Mouse (Mus musculus) hindbrain, embryonic 16.5 days (tissue): Measurements from ENCODE around the gene Fgd1. TPM values are rescaled to one million over a fixed set of nuclear protein-coding genes. Genes with fewer than 3 reads are reported as not detected.

ENCODE experiments used
- ATAC-seq: fragments of 200-750 bp; cut with Nextera tagmentation; 2 replicates; pipeline ENCODE4 v1.8.0; 2017; ENCODE audit warnings: moderate TSS enrichment, moderate library complexity
- H3K27ac ChIP-seq: fragments of 300-500 bp; sonication (generic); 2 replicates; pipeline ENCODE4 v1.5.1; 2014; ENCODE audit warnings: low read depth, mild to moderate bottlenecking, control low read depth, low read length, moderate library complexity
- H3K27me3 ChIP-seq: fragments of 300-500 bp; sonication (generic); replicated peaks from 2 replicates; pipeline ENCODE4 v1.6.1; 2014; ENCODE audit warnings: low read length; ENCODE audit not compliant: control insufficient read depth, insufficient read depth
- H3K36me3 ChIP-seq: fragments of 300-500 bp; sonication (generic); 2 replicates; pipeline ENCODE4 v1.6.1; 2014; ENCODE audit warnings: mild to moderate bottlenecking, low read length, moderate library complexity, mixed read lengths; ENCODE audit not compliant: control insufficient read depth, insufficient read depth
- H3K4me1 ChIP-seq: fragments of 300-500 bp; sonication (generic); 2 replicates; pipeline ENCODE4 v1.6.1; 2014; ENCODE audit warnings: low read depth, low read length; ENCODE audit not compliant: control insufficient read depth, insufficient read depth
- H3K4me2 ChIP-seq: fragments of 300-500 bp; sonication (generic); 2 replicates; pipeline ENCODE4 v1.6.1; 2014; ENCODE audit warnings: mild to moderate bottlenecking, low read length, control low read depth, moderate library complexity
- H3K4me3 ChIP-seq: fragments of 300-500 bp; sonication (generic); 2 replicates; pipeline ENCODE4 v1.5.1; 2014; ENCODE audit warnings: mild to moderate bottlenecking, low read length, control low read depth, moderate library complexity
- H3K9ac ChIP-seq: fragments of 300-500 bp; sonication (generic); 2 replicates; pipeline ENCODE4 v1.6.1; 2014; ENCODE audit warnings: low read depth, mild to moderate bottlenecking, control low read depth, low read length, moderate library complexity
- H3K9me3 ChIP-seq: fragments of 300-500 bp; sonication (generic); 2 replicates; pipeline ENCODE4 v1.6.1; 2014; ENCODE audit warnings: mild to moderate bottlenecking, low read length, moderate library complexity; ENCODE audit not compliant: control insufficient read depth
- WGBS: fragments of 180-500 bp; shearing (Covaris S2); extraction: QIAGEN DNeasy Blood & Tissue Kit; methylation state at CpG from one replicate; pipeline ENCODE4 v1.1.7; 2014; 5-methylcytosine and 5-hydroxymethylcytosine counted together
- polyA plus RNA-seq: library from polyadenylated mRNA; unstranded; fragments of >200 nt; fragmentation: Nextera tagmentation; extraction: Ambion mirVana; gene quantifications from 2 replicates; pipeline ENCODE4 v1.2.1, GENCODE M21; 2015

The Fgd1 gene
- polyA plus RNA-seq, 1 experiment from 2014 or later = 12.8 TPM

- Histone ChIP-seq H3K36me3 (no peaks in the 10 kb centered on the region), H3K4me1 (no peaks in the 10 kb centered on the region), H3K27ac (no peak overlapping the region), H3K4me3 (no peak overlapping the region), H3K9me3 (no peaks in the 10 kb centered on the region), H3K4me2 (no peak overlapping the region), H3K27me3 (no peaks in the 10 kb centered on the region), H3K9ac (no peak overlapping the region)
- 79% methylated on average over 3 of the region's 3 CpGs for WGBS
- no peak for ATAC-seq
Measured at GRCm38 (mm10) chrX:151130493-151130892, 84.5 kb downstream of the Fgd1 start.

GRCm38 (mm10) chrX:151132785-151133184 is 86.8 kb downstream of the Fgd1 start:
- Histone ChIP-seq H3K4me1 (no peaks in the 10 kb centered on the region), H3K36me3 (no peaks in the 10 kb centered on the region), H3K9me3 (no peaks in the 10 kb centered on the region), H3K4me2 (no peak overlapping the region), H3K27ac (no peak overlapping the region), H3K27me3 (no peaks in the 10 kb centered on the region), H3K4me3 (no peak overlapping the region), H3K9ac (no peak overlapping the region)
- ATAC-seq = no peak
- WGBS = 32% methylated on average over 10 of the region's 10 CpGs

Other genes starting within 250 kb of the Fgd1 start
- gene Maged2, start 231.8 kb upstream of the Fgd1 start, polyA plus RNA-seq = 569 and 595 TPM in 2 replicates
- gene Gnl3l, start 28.8 kb upstream of the Fgd1 start, polyA plus RNA-seq = 80.7 and 80.9 TPM in 2 replicates
- 38.7 and 39.1 TPM in 2 replicates for gene Tsr2, start 50.4 kb downstream of the Fgd1 start, polyA plus RNA-seq
- gene Wnk3, start 151.9 kb downstream of the Fgd1 start, polyA plus RNA-seq = 10.4 and 11.6 TPM in 2 replicates